Mouse (Mus musculus) limb, embryonic 12.5 days (tissue): ENCODE data around the gene Ptpn11. TPM values are rescaled to one million over a fixed set of nuclear protein-coding genes. Genes with fewer than 3 reads are reported as not detected.

ENCODE experiments used
- ATAC-seq: fragments of 200-750 bp; cut with Nextera tagmentation; 2 replicates; pipeline ENCODE4 v1.8.0; 2017; ENCODE audit warnings: low read depth, moderate TSS enrichment; ENCODE audit not compliant: insufficient number of reproducible peaks, insufficient read depth, low FRiP score, low TSS enrichment
- H3K27ac ChIP-seq: fragments of 300-500 bp; sonication (generic); 2 replicates; pipeline ENCODE4 v1.5.1; 2016; ENCODE audit warnings: mild to moderate bottlenecking, moderate library complexity
- H3K27me3 ChIP-seq: fragments of 300-500 bp; sonication (generic); 2 replicates; pipeline ENCODE4 v1.6.1; 2016; ENCODE audit warnings: mild to moderate bottlenecking, moderate library complexity
- H3K36me3 ChIP-seq: fragments of 300-500 bp; sonication (generic); 2 replicates; pipeline ENCODE4 v1.6.1; 2016; ENCODE audit warnings: mild to moderate bottlenecking, moderate library complexity
- H3K4me1 ChIP-seq: fragments of 300-500 bp; sonication (generic); replicated peaks from 2 replicates; pipeline ENCODE4 v1.6.1; 2016
- H3K4me2 ChIP-seq: fragments of 300-500 bp; sonication (generic); 2 replicates; pipeline ENCODE4 v1.6.1; 2016; ENCODE audit warnings: mild to moderate bottlenecking, moderate library complexity
- H3K4me3 ChIP-seq: fragments of 300-500 bp; sonication (generic); replicated peaks from 2 replicates; pipeline ENCODE4 v1.5.1; 2016; ENCODE audit warnings: mild to moderate bottlenecking
- H3K9ac ChIP-seq: fragments of 300-500 bp; sonication (generic); replicated peaks from 2 replicates; pipeline ENCODE4 v1.6.1; 2016; ENCODE audit warnings: mild to moderate bottlenecking, moderate library complexity
- H3K9me3 ChIP-seq: fragments of 300-500 bp; sonication (generic); 2 replicates; pipeline ENCODE4 v1.6.1; 2016; ENCODE audit warnings: mild to moderate bottlenecking, moderate library complexity
- WGBS: fragments of 180-500 bp; shearing (Covaris S2); methylation state at CpG from one replicate; pipeline ENCODE4 v1.1.7; 2016; 5-methylcytosine and 5-hydroxymethylcytosine counted together
- polyA plus RNA-seq: library from polyadenylated mRNA; unstranded; fragments of >200 nt; fragmentation: Nextera tagmentation; extraction: Ambion mirVana; gene quantifications from 2 replicates; pipeline ENCODE4 v1.2.1, GENCODE M21; 2016

The Ptpn11 gene
- polyA plus RNA-seq, 1 experiment from 2014 or later, result 23.8 TPM

- Histone ChIP-seq H3K9me3 (no peaks in the 10 kb centered on the region), H3K36me3 (no peaks in the 10 kb centered on the region), H3K27me3 (no peaks in the 10 kb centered on the region), H3K9ac (no peak overlapping the region), H3K4me1 (peaks cover 15% of the 10 kb centered on the region), H3K4me3 (no peak overlapping the region), H3K4me2 (no peak overlapping the region), H3K27ac (no peak overlapping the region)
- 81% methylated on average over 3 of the region's 3 CpGs for WGBS
- ATAC-seq, result no peak
These were observed 68.6 kb downstream of the Ptpn11 start for GRCm38 (mm10) chr5:121122577-121122976.

DNA sequence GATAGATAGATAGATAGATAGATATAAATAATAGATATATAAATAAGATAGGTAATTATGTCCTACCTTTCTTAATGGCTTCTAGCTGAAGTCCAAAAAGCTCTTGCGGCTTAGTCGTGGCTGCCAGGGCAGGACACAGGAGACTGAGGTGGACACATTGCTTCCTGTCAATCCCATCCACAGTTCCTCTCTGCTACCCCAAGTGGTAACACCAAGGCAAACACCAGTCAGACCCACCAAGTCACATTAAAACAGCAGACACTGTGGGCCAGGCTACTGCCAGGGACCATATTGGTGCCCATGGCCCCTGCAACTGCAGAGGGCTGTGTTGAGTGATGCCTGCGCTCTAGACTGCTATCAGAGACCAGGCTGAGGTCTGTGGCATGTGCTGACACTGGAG lies 69.2 kb downstream of the Ptpn11 start:
- Histone ChIP-seq H3K27ac (no peak overlapping the region), H3K4me3 (no peak overlapping the region), H3K27me3 (no peaks in the 10 kb centered on the region), H3K9me3 (no peaks in the 10 kb centered on the region), H3K9ac (no peak overlapping the region), H3K4me2 (no peak overlapping the region), H3K36me3 (no peaks in the 10 kb centered on the region), H3K4me1 (peaks cover 15% of the 10 kb centered on the region)
- WGBS, result 93% methylated on average over 3 of the region's 3 CpGs
- no peak for ATAC-seq

DNA sequence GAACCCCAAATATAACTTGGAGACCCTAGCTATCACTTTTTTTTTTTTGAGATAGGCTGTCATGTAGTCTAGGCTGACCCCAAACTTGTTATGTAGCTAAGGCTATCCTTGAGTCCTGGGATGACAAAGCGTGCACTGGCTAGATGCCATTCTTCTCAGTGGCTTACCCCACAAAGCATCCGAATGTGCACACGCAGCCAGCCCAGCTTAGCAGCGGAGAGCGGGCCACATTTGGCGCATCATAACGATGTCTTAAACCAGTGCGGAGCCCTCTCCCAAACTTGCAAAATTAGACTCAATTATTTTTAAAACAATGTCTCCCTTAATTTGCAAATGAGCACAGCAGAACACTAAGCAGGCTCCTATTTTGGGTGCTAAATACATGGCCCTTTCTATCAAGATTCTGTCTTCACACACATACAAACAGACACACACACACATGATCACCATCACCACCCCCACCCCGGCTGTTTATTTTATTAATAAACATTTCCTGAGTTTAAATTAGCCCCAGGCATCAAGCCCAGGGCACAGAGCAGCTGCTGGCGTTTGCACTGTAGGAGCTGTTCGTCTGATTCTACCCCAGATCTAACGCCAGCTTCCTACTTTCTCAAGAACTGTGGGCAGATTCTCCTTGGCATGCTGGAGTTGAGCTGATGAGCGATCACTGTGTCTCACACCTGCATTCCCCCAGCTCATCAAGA lies 71.7 kb downstream of the Ptpn11 start:
- no peak for ATAC-seq
- Histone ChIP-seq H3K4me3 (no peak overlapping the region), H3K4me1 (peaks cover 18% of the 10 kb centered on the region), H3K9me3 (no peaks in the 10 kb centered on the region), H3K9ac (no peak overlapping the region), H3K36me3 (no peaks in the 10 kb centered on the region), H3K4me2 (no peak overlapping the region), H3K27ac (no peak overlapping the region), H3K27me3 (no peaks in the 10 kb centered on the region)
- 60% methylated on average over 13 of the region's 13 CpGs for WGBS

DNA sequence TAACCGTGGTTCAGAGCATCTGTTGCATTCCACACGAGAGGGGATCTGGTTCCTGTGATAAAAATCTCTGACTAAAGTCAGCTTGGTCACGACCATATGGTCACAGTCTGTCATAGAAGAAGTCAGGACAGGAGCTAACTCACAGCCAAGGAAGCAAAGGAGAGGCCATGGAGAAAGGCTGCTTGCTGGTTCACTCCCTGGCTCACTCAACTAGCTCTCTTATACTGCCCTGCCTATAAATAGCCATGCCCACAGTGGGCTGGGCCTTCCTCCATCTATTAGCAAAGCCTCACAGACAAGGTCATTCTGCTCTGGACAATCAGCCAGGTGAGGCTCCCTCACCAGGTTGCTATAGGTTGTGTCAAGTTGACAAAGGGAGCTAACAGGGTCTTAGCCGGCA lies 72.9 kb downstream of the Ptpn11 start:
- 41% methylated on average over 4 of the region's 4 CpGs for WGBS
- ATAC-seq, result no peak
- no peak overlapping the region for H3K4me2 ChIP-seq
- H3K4me3 ChIP-seq, result no peak overlapping the region
- no peaks in the 10 kb centered on the region for H3K27me3 ChIP-seq
- no peak overlapping the region for H3K9ac ChIP-seq
- no peaks in the 10 kb centered on the region for H3K9me3 ChIP-seq
- H3K4me1 ChIP-seq, result peaks cover 14% of the 10 kb centered on the region
- no peak overlapping the region for H3K27ac ChIP-seq
- no peaks in the 10 kb centered on the region for H3K36me3 ChIP-seq

DNA sequence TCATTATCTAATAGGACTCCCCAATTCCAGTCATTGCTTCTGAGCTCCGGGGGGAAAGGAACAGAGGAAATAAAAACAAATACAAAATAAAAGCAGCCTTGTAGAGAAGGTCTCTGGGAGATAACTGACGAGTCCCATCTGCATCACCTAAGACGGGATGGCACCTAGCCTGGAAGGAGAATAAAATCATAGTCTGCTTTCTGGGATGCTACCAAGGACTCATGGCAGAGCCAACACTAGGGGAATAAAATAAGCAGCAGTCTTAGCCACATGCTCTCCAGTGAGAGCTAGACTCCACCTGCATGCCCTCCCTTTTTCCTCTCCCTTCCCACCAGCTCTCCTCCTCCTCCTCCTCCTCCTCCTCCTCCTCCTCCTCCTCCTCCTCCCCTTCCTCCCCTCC lies 74.3 kb downstream of the Ptpn11 start:
- no peak for ATAC-seq
- Histone ChIP-seq H3K4me3 (no peak overlapping the region), H3K4me1 (peaks cover 14% of the 10 kb centered on the region), H3K4me2 (no peak overlapping the region), H3K27ac (no peak overlapping the region), H3K36me3 (no peaks in the 10 kb centered on the region), H3K27me3 (no peaks in the 10 kb centered on the region), H3K9ac (no peak overlapping the region), H3K9me3 (no peaks in the 10 kb centered on the region)
- 80% methylated on average over 3 of the region's 3 CpGs for WGBS

DNA sequence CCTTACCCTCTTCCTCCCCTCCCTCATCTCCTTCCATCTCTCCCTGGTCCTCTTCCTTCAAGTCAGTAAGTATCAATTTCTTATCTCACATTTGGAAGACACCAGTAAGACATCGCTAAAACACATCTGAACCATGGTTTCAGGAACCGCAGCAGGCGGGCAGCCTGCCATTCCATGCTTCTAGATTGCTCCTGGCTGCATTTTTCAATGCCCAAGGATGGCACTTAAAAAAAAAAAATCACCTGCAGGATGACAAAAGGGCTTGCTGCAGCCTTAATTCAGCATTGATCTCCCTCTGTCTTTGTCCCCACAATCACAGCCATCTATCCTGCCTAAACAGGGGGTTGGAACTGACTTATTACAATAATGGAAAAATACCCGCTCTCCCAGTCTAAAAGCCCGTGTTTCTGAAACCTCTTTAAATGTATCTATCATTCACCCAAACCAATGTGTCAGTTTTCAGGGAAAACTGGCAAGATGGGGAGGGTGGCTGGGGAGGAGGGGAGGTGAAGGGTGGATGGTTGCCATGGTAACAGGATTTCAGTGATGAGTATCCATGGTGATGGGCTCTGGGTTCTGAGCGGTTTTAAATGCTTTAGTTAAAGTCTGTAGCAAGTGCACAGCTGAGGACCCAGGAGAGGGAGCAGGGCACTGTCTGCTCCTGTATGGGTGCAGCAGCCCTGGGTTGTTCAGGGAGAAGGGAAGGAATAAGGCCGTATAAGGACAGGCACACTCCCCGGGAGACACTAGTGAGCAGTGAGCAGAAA lies 75.6 kb downstream of the Ptpn11 start:
- Histone ChIP-seq H3K36me3 (no peaks in the 10 kb centered on the region), H3K27me3 (no peaks in the 10 kb centered on the region), H3K4me2 (no peak overlapping the region), H3K4me3 (no peak overlapping the region), H3K9me3 (no peaks in the 10 kb centered on the region), H3K9ac (no peak overlapping the region), H3K27ac (no peak overlapping the region), H3K4me1 (peaks cover 14% of the 10 kb centered on the region)
- WGBS, result 73% methylated on average over 8 of the region's 8 CpGs
- ATAC-seq, result no peak

DNA sequence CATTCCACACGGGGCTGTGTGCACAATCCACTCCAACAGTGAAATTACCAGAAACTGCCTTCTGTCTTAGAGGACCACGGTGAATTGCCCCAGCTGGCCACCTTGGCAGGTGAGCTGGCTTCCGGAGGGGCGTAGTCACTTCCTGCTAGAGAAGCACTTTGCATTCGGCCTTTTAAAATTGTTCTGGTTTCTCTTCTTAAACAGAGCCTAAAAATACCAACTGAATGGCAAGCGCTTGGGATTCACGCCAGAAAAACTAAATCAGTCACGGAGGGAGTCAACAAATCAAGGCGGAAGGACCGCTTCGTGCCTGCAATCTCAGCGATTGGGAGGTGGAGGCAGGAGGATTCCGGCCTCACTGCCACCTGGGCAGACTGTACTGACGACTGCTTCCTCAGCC lies 77.0 kb downstream of the Ptpn11 start:
- H3K9me3 ChIP-seq, result no peaks in the 10 kb centered on the region
- no peaks in the 10 kb centered on the region for H3K27me3 ChIP-seq
- no peak overlapping the region for H3K27ac ChIP-seq
- H3K36me3 ChIP-seq, result no peaks in the 10 kb centered on the region
- ATAC-seq, result no peak
- peaks cover 8% of the 10 kb centered on the region; the same call in 1 of the 2 replicates for H3K4me1 ChIP-seq
- no peak overlapping the region for H3K4me2 ChIP-seq
- no peak overlapping the region for H3K4me3 ChIP-seq
- WGBS, result 81% methylated on average over 14 of the region's 14 CpGs
- no peak overlapping the region for H3K9ac ChIP-seq

DNA sequence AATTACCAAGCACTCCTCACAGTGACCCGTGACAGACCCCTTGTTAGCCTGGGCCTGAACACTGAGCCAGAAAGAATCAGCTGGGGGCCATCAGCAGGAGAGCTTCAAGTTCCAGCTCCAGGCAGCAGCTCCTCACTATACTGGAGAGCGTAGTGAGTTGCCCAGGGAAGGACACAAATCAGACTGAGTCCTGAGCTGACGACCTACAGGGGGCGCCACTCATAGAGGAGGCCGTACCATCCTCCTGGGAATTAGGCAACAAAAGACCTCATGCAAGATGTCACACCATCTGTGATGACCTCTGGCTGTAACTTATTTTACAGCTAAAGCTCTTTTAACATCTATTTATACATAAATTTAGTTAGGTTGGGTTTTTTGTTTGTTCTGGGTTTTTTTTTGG lies 78.8 kb downstream of the Ptpn11 start:
- H3K36me3 ChIP-seq, result no peaks in the 10 kb centered on the region
- no peak for ATAC-seq
- H3K27ac ChIP-seq, result no peak overlapping the region
- H3K9ac ChIP-seq, result no peak overlapping the region
- H3K4me2 ChIP-seq, result no peak overlapping the region
- H3K27me3 ChIP-seq, result no peaks in the 10 kb centered on the region
- no peak overlapping the region for H3K4me3 ChIP-seq
- no peaks in the 10 kb centered on the region for H3K9me3 ChIP-seq
- 0 out of 2 replicates have a peak, but pooled peaks cover 2% of the 10 kb centered on the region for H3K4me1 ChIP-seq
- 72% methylated on average over 5 of the region's 5 CpGs for WGBS

DNA sequence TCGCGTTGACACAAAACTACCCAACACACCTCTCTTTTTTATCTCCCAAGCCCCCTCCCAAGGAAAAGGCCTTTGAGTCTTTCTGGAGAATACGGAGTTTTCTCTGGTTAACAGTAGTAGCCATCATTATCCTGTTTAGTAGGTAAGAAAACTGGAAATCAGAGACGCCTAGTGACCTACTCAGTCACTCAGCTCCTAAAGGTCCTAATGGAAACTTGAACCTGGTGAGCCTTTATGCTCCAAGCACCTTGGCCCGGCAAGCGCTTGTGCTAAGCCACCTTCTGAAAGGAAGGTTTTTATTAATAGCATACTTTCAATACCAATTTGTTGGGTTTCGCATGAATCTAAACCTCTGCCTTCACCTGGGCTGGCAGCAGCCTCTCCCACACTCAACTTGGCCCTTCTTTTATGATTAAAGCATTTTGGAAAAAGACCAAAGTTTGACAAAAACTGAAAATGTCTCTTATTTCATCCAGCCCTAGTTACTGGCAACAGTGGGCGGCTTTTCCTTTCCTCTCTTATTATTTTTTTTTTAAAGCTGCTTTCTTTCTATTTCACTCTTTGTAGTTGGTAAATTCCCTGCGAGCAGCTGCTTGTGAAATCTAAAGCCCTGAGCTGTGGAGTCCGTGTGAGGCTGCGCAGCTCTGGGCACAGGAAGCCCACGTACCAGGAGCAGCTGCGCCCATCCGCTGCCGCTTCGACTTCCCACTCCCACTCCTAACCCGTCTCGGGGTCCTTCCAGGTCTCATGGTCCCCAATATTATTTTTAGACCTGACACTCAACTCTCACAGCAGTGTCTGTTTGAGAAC lies 79.9 kb downstream of the Ptpn11 start:
- ATAC-seq, result no peak
- Histone ChIP-seq H3K27ac (no peak overlapping the region), H3K4me1 (0 out of 2 replicates have a peak, but pooled peaks cover 2% of the 10 kb centered on the region), H3K9me3 (no peaks in the 10 kb centered on the region), H3K36me3 (no peaks in the 10 kb centered on the region), H3K4me2 (no peak overlapping the region), H3K4me3 (no peak overlapping the region), H3K27me3 (no peaks in the 10 kb centered on the region), H3K9ac (no peak overlapping the region)
- WGBS, result 89% methylated on average over 18 of the region's 18 CpGs

GRCm38 (mm10) chr5:121109185-121109584 lies 82.0 kb downstream of the Ptpn11 start:
- H3K27me3 ChIP-seq, result no peaks in the 10 kb centered on the region; the same call in 1 of the 2 replicates
- H3K4me3 ChIP-seq, result no peak overlapping the region
- no peak overlapping the region for H3K9ac ChIP-seq
- no peak overlapping the region for H3K27ac ChIP-seq
- no peaks in the 10 kb centered on the region for H3K36me3 ChIP-seq
- no peak for ATAC-seq
- WGBS, result 81% methylated on average over 7 of the region's 7 CpGs
- H3K4me1 ChIP-seq, result no peaks in the 10 kb centered on the region
- H3K4me2 ChIP-seq, result no peak overlapping the region
- no peaks in the 10 kb centered on the region for H3K9me3 ChIP-seq

DNA sequence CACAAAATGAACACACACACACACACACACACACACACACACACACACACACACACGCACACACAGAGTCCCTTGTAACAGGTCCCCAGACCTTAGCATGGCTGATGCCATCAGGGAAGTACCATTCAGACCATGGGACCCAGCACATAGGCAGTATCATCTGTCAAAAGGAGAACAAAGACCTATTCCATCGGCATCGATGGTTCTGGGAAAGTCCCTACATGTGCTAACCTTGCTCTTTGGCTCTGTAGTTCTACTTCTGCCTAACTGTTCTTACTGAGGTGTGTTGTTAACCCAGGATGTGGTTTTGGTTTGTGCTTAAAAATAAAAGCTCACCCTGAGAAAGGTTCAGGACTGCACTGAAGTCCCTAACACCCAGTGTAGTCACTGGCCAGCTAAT lies 84.3 kb downstream of the Ptpn11 start:
- WGBS, result 80% methylated on average over 3 of the region's 3 CpGs
- Histone ChIP-seq H3K9me3 (no peaks in the 10 kb centered on the region), H3K27me3 (no peaks in the 10 kb centered on the region; the same call in 1 of the 2 replicates), H3K4me2 (no peak overlapping the region), H3K4me3 (no peak overlapping the region), H3K9ac (no peak overlapping the region), H3K36me3 (no peaks in the 10 kb centered on the region), H3K4me1 (no peaks in the 10 kb centered on the region), H3K27ac (no peak overlapping the region)
- ATAC-seq, result no peak
